Mouse (Mus musculus): ENCODE data around the gene Mxd4.
A peak's percentile ranks its signal among the peaks of the same experiment; 100 is the strongest.

Gene Mxd4

GRCm38 (mm10) chr5:34187601-34188316, at the start of gene Mxd4:
Mxd4 (minus strand) TSS chr5:34187720.
- peak; percentile 94 to 95 for DNase-seq (ENCODE audit: low read depth in 2 of 2, low spot score in 2 of 2)

DNA sequence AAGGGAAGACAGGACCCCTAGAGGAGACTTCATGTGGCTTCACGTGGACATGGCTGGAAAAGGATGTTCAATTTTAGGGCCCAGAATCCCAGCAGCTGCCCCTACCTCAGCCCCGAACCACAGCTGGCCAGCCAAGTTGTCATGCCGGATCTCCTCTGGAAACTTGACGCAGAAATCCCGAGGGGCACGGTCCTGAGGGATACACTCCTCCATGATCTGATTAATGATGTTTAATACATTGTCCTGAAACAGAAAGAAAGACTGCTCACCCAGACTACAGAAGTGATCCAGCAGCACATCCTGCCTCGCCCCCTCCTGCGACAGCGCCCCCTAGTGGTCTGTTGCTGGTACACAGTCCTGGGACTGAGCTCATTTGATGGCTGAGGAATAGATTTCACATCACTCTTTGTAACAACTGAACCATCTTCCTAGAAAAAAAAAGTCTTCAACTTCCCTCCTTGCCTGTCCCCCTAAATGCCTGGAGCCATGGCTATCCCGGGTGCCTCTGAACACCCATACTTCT, 48.4 kb upstream of the Mxd4 start:
- peak; percentile 70 for DNase-seq (ENCODE audit: low read depth in 2 of 2, low spot score in 2 of 2)

DNA sequence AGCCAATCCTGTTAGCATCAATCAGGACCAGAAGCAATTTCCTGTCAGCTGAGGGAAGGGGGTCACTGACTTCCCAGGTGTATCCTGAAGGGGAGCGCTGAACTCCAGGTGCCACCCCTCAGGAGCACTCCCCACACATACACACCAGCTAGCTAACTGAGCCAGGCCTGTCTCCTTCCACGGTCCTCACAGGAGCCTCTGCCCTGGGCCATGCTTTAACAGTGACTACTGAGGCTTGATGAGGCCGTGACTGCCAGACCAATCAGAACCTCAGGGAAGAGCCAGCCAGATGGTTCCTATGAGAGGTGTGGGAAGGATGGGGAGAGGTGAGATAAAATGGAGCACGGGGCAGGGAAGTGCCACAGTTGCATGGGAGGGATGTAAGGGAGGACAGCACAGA, 47.5 kb upstream of the Mxd4 start:
- no peak for DNase-seq (ENCODE audit: low read depth in 2 of 2, low spot score in 2 of 2)

- DNase-seq (ENCODE audit: low read depth in 2 of 2, low spot score in 2 of 2): no peak
Observed at GRCm38 (mm10) chr5:34233221-34233515, 45.6 kb upstream of the Mxd4 start.

- no peak for DNase-seq (ENCODE audit: low read depth in 2 of 2, low spot score in 2 of 2)
Observed at GRCm38 (mm10) chr5:34232481-34233220, 45.1 kb upstream of the Mxd4 start.

- DNase-seq (ENCODE audit: low read depth in 2 of 2, low spot score in 2 of 2): no peak
Observed at GRCm38 (mm10) chr5:34231901-34232300, 44.4 kb upstream of the Mxd4 start.

DNA sequence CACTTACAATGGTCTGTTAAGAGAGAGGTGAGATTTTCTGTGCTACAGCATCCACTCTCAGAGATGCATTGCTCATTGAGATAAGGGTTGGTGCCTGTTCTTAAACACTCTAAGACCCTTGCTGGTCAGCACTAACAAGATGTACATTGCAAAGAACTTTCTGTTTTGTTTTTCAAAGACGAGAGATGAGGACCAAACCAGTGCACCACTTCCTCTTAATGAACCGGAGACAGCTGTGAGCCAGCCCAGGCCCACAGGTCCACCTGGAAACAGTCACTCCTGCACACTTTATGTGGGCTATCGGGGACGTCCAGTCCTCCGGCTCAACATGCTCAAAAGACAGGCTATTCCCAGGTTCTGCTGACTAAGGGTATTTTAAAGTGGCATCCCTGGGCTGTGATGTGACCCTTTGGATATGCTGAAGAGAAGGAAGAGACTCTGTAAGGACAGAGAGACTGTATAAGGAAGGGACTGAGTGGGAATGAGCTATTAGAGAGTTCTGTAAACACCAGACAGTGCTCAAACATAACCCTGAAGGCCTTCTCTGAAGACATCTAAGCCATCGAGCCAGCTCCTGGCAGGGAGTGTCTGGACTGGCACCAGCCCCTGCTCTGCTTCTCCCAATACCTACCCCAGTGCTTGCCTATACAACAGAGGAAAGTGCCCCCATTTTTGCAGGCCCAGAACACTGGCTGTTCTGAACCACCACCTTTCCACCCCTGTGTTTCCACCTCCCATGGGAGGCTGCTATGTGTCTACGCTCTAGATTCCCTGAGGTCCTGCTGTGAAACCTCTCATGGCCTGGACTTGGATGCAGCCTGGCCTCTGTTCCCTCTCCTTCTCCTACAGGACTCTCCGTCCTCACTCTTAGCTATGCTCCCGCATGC, 43.3 kb upstream of the Mxd4 start:
- DNase-seq (ENCODE audit: low read depth in 2 of 2, low spot score in 2 of 2): no peak

- no peak for DNase-seq (ENCODE audit: low read depth in 2 of 2, low spot score in 2 of 2)
Observed at GRCm38 (mm10) chr5:34229503-34229902, 42.0 kb upstream of the Mxd4 start.

DNA sequence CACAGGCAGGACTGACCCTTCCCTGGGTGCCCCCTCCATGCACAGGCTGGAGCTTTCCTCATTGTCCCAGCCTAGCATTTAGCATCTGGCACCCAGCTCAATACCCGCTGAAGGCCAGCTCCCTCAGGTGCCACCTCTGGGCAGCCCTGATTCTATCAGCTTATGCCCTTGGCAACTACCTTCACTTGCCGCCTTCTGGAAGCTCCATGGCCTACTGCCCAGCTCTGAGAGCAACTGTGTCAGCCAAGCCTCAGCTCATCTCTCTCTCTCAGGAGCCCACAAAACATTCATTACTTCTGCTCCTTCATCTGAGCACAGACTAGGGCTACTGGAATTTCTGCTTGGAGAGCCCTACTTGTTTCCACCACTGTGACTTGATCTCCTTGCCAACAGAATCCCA, 38.0 kb upstream of the Mxd4 start:
- DNase-seq (ENCODE audit: low read depth in 2 of 2, low spot score in 2 of 2): no peak

GRCm38 (mm10) chr5:34224515-34224914, 37.0 kb upstream of the Mxd4 start:
- DNase-seq (ENCODE audit: low read depth in 2 of 2, low spot score in 2 of 2): peak; percentile 41

DNA sequence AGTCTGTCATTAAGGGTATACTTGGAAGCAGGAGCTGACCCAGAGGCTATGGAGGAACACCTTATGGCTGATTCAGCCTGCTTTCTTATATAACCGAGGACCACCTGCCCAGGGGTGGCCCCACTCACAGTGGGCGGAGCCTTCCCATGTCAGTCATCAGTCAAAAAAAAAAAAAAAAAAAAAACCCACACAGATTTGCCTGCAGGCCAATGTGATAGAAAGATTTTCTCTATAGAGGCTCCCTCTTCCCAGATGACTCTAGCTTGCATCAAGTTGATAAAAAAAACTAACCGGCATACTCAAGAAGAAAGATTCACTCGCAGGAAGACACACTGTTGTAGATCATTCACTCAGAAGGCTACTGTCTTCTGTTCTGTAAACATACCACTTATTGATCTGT, 32.5 kb upstream of the Mxd4 start:
- DNase-seq (ENCODE audit: low read depth in 2 of 2, low spot score in 2 of 2): no peak

DNA sequence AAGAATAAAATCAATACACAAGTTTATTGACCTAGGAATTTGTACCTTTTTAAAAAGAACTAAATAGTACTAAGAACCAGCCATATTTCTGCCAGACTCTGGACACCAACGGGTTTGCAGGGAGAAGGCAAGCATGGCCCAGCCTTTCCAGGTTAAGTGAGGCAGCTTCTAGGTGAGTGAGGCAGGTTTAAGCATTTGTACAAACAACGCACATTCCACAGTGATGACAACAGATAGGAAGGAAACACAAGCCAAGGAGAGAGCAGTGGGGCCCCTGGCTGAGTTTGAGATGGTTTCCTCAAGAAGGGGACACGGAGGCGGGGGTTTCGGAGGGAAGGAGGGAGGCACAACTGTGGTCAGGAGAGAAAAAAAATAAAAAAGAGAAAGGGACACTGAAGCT, 31.2 kb upstream of the Mxd4 start:
- no peak for DNase-seq (ENCODE audit: low read depth in 2 of 2, low spot score in 2 of 2)

- DNase-seq (ENCODE audit: low read depth in 2 of 2, low spot score in 2 of 2): no peak
Observed at GRCm38 (mm10) chr5:34217756-34218155, 30.2 kb upstream of the Mxd4 start.

DNA sequence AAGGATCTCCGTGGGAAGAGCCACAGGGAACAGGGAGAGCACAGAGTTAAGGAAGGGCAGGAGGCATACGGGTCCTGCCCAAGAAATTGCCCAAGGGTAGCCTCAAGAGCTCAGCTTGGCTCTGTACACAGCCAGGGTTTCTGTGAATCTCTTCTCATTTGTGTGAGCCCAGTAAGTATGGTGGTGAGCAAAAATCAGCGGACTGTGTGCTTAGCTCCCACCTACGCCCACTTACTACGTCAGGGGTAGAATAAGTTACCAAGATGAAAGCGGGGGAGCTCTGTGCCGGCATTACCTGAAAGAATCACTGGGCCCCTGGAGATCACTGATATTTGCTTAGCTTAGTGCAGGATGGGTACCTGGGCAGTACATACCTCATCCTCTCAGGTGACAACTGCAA, 28.5 kb upstream of the Mxd4 start:
- no peak for DNase-seq (ENCODE audit: low read depth in 2 of 2, low spot score in 2 of 2)

DNA sequence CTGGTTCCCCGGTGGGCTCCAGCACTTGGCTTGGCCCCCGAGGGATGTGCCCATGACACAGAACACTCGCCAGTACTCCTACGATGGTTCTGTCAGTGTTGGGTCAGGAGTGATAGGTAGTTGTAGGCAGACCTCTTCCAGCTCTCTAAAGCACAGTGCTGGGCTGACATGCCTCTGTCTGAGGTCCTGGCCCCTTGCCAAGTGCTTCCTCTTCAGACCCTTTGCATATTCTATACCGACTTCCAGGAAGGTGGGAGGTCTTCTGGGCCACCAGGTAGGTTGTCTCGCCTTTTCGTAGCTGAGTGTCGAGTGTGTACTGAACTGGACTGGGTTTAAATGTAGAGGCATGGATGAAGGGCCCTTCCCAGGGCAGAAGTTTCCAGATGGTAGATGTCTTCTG, 26.1 kb upstream of the Mxd4 start:
- DNase-seq (ENCODE audit: low read depth in 2 of 2, low spot score in 2 of 2): no peak

- DNase-seq (ENCODE audit: low read depth in 2 of 2, low spot score in 2 of 2): peak; percentile 74 to 83
Observed at GRCm38 (mm10) chr5:34210279-34210678, 22.8 kb upstream of the Mxd4 start.

DNA sequence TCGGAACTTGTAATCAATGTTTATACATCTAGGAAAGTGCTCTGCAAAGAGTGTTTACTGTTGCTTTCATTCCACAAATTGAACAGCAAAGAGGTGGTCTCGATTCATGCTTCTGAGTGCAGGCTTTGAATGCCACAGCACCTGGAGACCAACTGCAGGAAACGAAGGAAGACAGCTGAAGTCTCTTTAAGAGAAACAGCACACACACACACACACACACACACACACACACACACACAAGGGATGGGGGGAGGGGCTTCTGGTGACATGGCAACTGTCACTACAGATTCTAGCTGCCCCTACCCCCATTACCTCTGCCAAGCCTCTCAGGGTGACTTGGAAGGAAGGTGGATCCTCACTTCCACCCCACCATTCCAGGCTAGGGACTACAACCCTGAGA, 20.0 kb upstream of the Mxd4 start:
- no peak for DNase-seq (ENCODE audit: low read depth in 2 of 2, low spot score in 2 of 2)

DNA sequence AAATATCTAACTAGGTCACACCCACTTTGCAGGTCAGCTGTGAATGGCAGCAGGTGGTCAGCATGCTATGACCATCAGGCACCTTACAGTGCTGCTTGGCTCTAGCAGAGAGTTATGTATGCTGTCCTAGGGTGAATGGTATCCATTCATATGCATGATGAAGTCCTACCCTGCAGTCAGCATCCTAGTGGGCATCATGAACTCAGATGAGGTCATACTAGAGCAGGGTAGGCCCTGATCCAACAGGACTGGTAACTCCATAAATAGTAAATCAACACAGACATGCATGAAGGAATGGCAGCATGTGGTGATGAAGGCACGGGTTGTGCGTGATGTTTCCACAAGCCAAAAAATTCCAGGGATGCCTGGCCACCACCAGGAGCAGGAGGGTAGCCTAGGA, 18.3 kb upstream of the Mxd4 start:
- no peak for DNase-seq (ENCODE audit: low read depth in 2 of 2, low spot score in 2 of 2)

DNA sequence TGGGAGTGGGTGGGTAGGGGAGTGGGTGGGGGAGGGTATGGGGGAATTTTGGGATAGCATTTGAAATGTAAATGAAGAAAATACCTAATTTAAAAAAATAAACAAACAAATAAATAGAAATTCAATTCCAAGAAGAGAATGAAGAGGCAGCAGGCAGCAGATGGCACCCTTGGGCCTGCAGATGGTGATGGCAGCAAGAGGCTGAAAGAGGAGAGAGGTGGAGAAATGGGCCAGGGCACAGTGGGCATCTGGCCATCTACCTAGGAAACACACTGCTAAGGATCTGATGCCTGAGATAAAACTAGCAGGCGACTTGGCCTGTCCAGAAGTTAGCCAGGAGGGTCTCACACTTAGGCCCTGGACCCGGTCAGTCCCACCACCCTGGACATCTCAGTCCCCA, 17.4 kb upstream of the Mxd4 start:
- no peak for DNase-seq (ENCODE audit: low read depth in 2 of 2, low spot score in 2 of 2)

GRCm38 (mm10) chr5:34202006-34202405, 14.5 kb upstream of the Mxd4 start:
- no peak for DNase-seq (ENCODE audit: low read depth in 2 of 2, low spot score in 2 of 2)

DNA sequence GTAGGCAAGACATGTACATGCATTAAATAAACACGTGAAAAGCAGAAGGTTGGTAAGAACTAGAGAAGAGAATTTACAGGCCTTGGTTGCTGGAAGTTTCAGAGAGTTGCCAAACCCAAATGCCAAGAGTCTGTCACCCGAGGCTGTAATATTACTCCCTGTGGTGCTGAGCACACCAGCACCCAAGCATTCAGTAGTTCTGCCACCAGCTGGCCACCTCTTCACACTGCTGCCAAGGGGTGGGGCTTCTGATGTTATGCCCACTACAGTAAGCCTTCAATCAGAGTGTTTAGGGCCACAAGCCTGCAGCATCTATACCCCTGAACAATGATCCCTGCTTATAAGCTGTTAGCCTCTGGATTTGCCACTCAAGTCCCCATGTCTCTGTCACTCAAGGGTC, 13.9 kb upstream of the Mxd4 start:
- DNase-seq (ENCODE audit: low read depth in 2 of 2, low spot score in 2 of 2): no peak

GRCm38 (mm10) chr5:34198615-34199014, 11.1 kb upstream of the Mxd4 start:
- DNase-seq (ENCODE audit: low read depth in 2 of 2, low spot score in 2 of 2): peak; percentile 56 to 66
